Mouse (Mus musculus) heart, adult 18-20 months (tissue): ENCODE measurements at regions not wholly inside any gene's neighbourhood (a gene's known extent, or its start where the extent isn't known, plus 50 kb on each side); places are given as distances from the start of the nearest gene placed in this dataset.
A peak's percentile ranks its signal among the peaks of the same experiment; 100 is the strongest.

Experiments used
- DNase-seq, 2 experiments: peaks; one replicate each; pipeline ENCODE4 v3.0.0; 2021 to 2022; ENCODE audit warnings: mixed read lengths in 1 of 2

DNA sequence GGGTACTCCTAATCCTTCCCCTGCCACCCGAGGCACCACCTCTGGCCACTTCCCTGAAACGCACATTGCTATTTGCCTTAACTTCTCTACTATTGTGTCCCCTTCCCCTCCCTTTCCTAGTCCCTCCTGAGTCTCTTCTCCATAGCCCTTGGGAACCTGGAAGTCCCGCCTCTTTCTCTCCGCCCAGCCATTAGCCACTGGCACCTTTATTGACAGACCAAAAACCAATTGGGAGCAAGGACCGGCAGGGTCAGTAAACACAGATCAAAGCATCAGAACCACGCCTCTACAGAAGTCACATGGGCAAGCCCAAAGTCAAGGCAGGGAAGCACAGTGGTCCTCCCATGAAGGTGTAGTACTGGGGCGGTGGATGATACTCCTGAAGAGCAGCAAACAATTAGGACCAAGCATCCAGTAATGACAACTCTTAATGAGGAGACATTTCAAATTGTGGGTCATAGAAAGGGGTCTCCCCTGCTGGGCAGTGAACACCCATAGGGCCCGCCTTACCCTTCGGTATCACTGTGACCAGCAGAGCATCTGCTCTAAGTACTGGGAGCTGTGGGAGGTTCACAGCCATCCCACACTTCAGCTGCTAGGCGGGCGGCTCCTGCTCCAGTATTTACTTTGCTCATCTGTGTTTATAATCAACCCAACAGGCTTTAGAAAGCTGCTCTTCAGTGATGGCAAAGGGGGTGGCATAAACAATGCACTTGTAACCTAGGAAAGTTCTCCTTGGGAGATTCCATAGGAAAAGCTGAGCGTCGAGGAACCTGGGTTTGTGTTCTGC, 226.5 kb upstream of the Mphosph6 start:
- no peak for DNase-seq

DNA sequence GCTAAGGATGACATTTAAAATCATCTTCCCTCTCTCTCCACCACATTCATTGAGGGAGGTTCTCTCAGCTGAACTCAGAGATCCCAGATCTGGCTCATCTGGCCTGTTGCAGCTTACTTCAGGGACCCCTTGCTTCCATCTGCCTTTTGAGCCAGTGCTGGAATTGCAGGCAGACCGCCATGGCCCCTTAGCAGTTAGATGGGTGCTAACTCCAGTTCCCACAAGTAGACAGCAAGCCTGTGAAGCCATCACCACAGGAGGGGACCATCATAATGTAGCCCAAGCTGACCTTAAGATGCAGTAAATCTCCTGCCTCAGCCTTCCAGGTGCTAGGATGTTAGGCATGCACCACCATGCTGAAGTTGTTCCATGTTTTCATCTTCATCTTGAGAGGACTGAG, 221.7 kb upstream of the Mphosph6 start:
- DNase-seq = no peak

DNA sequence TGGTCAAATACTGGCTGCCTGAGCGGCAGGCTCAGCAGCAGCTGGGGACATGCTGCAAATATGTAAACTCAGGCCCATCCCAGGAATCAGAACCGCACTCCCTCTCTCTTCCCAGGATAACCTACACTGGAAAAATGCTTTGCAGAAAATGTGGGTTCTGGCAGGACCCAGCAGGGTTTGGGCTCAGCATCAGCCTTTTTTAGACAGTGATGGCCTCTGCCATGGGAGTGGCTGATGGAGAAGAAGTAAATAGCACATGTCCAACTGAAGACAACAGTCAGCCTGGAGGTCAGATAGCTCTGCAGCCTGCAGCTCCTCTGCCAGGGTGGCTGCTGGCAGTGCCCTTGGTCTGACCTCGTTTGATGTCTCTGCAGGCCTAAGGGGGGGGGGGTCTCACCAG, 220.2 kb upstream of the Mphosph6 start:
- DNase-seq = no peak

DNA sequence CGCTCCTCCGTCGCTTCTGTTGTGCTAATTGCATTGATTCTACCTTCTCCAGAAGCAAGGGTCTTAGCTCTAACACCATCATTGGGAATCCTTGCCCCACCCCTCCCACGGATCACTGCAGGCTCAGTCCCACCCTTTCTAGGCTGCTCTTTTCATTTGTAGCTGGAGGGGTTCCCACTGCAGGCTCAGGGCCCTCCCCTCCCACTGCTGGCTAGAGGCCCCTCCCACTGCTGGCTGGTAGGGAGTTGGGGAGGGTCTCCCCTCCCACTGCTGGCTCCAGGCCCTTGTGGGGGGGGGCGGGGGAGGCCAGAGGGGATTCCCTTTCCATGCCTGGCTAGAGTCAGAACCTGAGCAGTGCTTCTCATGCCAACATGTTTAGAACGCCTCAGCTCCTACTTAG, 215.5 kb upstream of the Mphosph6 start:
- no peak for DNase-seq

DNA sequence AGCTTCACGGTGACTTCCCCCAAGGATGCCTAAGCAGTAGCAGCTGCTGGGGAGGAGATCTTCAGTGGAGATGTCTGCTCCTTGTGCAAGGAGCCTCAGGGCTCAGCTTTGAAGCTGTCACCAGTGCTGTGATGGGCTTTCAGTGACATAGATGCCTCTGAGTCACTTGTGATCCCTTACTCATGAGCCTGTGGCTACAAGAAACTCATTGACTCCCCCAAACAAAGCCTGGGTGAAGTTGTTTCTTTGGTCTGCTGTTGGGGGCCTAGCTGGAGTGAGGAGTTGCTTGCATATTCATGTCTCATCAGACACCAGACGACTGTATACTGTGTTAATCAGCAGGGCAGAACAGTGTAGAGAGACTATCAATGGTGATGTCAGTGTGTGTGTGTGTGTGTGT, 203.4 kb upstream of the Mphosph6 start:
- DNase-seq = no peak

DNA sequence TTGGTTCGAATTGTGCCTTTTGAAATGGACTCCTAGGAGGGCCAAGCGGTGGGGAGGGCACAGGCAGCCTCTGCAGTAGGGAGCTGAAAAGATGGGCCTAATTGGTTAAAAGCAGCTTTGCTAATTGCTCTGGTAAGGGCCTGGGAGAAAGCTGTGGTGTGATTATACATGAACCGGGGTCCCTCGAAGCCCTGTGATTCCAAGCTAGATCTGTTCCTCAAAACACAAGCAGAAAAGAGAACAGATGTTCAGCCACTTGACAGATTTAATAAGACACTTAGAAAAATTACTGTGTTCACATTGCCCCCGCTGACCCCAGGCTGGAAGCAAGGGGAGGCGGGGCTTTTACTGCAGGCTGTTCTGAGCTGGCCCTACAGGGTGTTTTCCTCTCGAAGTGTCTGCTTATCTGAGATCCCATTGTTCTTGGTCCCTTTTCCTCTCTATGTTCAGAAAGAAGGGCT, 202.7 kb upstream of the Mphosph6 start:
- DNase-seq = no peak

DNA sequence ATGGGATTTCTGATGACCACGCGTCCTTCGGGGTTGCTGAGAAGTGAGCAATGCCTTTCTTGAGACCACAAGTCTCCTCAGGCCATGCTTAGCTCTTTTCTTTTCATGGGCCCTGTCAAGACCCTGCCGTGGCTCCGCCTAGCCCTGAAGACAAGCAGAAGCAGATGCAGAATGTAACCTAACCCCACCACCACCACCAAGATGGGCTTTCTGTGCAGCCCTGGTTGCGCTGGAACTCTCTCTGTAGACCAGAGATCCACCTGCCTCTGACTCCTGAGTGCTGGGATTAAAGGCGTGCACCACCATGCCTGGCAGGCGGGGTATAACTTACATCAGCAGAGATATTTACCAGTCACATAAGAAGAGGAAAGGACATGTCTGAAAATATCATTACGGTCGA, 199.4 kb upstream of the Mphosph6 start:
- no peak for DNase-seq

DNA sequence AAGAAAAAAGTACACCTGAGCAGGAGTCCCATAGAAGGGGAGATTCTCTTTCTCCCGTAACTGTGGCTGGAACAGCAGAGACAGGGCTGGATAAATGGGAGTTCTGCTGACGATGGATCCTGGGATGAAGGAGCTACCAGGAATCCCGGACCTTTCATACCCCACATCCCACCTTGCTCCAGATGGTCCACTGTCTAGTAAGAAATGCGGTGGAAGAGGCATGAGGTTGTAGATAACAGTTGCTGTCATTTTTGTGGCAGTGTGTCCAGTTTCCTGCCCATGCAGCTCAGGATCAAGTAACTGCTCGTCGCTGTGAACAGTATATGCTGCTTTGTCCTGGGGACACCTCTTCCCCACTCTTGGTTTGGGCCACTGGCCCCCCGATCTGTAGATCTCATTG, 190.1 kb upstream of the Mphosph6 start:
- DNase-seq = no peak

DNA sequence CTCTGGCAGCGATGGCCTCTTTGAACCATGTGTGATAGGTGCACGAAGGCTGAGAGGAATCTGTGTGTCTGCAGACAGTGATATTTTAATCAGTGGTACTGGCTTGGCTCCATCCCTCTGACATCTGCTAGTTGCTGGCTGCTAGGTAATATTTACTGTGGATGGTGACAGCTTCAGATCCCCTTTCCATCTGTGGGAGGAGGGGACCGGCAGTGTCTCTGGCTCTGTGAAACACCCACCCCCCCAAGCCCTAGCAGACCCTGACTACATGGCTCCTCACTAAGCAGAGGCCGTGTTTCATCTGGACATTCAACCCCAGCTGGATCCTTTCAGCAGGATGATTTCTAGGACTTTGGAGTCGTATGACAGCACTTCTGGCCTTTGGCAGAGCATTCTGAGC, 187.0 kb upstream of the Mphosph6 start:
- DNase-seq = no peak

DNA sequence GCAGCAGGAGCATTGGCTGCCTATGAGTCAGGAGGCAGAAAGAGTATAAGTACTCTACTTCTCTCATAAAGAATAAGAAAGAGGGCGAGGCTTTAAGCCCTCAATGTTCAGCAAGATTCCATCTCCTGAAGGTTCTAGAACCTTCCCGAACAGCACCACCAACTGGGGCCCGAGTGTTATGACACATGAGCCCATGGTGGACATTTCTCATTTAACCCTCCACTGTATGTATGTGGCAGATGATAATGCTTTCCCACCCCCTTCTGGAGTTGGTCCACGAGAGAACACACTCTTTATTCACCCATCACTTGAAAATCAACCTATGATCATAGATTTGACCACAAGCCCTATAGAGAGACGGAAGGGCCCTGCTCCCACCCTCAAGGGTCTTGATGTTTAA, 166.6 kb upstream of the Mphosph6 start:
- no peak for DNase-seq

DNA sequence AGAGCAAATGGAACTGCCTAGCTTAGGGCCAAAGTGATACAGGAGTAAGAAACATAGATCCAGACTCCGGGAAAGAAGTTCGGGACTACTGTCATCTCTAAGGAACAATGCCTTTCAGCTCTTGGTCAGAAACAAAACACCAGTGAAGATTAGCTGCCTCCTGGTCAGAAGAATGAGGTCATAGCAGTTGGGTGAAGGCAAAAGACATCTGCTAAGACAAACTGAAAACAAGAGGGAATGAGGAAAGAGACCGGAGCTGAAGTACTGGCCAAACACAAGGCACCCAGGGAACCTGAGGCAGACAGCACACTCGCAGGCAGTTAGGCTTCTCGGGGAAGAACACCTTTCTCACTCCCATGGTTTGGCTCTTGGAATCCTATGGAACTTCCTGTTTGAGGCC, 164.8 kb upstream of the Mphosph6 start:
- DNase-seq = no peak

DNA sequence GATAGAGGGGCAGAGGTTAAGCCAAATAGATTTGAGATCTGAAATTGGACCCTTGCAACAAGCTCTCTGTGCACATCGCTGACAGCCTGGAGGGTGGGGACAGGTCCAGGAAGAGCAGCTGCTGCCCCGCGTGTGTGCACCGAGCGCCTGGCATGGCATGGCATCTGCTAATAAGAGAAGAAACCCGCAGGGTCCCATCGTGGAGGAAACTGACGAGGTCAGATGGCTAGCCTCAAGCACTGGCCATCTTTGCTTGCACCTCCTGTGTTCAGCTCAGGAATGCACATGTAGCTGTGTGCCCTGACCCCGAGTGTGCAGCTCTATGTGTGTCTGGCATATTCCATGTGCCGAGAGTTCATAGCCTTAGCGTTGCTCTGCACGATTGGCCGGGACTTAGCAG, 161.7 kb upstream of the Mphosph6 start:
- no peak for DNase-seq

DNA sequence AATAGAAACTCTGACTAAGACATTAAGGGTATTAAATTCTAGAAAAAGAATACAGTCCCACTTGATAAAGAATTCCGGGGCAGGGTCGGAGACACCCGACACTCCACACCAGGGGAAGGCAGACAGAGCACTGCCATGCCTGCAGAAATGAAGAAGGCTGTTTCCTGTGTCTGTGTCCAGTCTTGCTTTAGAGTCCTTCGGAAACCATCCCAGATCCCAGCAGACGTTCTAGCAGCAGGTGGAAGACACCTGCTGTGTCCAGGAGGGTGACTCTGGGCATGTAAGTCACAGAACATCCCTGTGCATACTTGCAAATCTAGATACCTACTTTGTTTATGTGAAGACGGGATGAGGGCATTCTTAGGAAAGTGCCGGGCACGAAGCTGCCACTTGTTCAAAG, 160.9 kb upstream of the Mphosph6 start:
- DNase-seq = no peak

DNA sequence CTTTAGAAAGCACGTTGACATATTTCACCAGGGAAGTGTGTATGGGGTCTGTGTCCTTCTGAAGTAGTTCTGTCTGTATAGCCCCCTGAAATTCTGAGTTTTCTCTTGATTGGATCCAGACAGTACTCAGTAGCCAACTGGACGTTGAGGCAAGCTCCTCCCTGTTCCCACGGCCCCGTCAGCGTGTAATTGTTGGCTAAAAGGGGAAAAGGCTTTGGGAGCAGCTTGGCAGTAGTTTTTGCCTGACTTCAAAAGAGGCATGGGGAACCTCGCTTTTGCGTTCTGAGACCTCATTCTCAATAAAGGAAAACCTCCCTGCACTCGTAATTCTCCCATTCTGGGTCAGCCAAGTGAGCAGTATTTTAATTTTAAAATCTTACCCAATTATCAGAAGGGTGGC, 157.8 kb upstream of the Mphosph6 start:
- no peak for DNase-seq

DNA sequence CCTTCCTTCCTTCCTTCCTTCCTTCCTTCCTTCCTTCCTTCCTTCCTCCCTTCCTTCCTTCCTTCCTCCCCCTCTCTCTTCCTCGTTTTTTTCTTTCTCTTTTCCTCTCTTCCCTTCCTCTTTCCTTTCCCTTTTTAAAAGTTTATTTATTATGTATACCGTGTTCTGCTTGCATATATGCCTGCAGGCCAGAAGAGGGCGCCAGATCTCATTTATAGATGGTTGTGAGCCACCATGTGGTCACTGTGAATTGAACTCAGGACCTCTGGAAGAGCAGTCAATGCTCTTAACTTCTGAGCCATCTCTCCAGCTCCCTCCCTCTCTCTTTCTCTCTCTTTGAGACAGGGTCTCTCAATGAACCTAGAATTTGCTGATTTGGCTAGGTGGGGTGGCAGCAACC, 157.2 kb upstream of the Mphosph6 start:
- DNase-seq = no peak

DNA sequence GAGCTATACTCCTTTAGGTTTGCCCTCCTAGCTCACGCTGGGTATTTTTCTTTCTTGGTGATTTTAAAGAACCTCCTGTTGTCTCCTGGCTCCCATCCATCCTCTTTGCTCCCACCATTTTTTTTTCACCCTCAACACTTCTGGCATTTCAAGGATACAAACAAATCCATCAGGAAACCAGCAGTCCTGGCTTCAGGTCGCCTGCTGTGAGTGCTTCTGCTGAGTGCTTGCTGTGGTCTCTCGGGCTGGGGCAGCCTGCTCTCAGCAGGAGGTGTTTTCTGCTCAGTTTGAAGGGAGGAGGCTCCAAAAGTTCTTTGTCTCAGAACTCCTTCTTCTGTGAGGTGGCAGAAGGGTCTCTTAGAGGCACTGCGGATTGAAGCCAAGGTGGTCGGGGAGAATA, 149.9 kb upstream of the Mphosph6 start:
- no peak for DNase-seq

DNA sequence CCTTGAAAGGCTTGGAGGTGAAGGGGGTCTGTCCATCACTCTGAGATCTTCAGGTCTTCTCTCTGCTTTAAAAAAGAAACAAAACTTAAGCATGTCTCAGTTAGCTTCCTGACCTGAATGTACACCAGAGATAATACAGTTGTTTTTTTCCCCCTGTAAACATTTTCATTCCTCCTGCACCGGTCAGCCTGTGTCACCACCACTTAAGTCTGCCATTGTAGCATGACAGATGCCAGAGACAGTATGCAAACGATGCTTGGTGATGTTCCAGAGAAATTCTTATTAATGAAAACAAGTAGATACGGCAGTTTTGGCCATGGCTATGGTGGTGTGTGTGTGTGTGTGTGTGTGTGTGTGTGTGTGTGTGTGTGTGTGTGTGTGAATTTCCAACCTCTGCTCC, 144.8 kb upstream of the Mphosph6 start:
- DNase-seq = no peak

DNA sequence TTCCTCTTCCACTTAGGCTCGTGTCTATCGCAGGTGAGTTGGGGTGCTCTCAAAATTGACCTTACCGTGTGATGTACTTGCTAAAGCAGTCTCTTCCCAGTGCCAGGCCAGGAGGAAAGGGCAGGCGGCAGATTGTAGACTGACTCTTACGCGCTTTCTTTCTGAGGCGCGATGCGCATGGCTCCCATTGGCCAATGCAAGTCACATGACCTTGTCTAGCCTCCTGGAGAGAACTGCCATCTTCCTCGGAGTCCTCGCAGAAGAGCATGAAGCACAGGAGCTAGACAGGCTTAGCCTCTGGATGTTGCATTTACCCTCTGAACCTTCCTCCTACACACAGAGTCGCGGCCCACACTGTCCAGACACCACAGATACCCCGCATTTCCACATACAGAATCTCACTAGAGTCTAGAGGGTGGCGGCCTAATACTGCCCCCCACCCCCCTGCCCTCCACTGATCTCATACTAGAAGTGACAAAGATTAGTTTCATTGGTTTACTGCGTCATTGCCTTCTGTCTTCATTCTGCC, 132.9 kb upstream of the Mphosph6 start:
- peak in 1 of 2 experiments; percentile 7 for DNase-seq

DNA sequence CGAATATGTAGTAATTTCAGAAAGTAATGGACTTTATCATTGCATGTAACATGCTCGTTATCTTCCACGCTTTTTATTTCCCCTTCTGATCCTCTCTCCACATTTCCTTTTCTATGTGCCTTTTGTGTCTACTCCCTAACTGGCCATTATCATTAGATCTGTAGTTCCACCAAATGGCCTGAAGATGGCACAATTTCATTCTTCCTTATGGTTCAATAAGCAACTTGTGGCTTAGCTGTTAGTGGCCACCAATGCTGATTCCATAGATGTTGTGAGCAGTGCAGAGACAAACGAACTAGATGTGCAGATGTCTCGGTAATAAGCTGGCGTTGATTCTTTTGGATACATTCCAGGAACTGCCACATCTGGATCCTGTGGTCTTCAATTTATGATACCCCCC, 128.9 kb upstream of the Mphosph6 start:
- peak in 1 of 2 experiments; percentile 21 for DNase-seq

DNA sequence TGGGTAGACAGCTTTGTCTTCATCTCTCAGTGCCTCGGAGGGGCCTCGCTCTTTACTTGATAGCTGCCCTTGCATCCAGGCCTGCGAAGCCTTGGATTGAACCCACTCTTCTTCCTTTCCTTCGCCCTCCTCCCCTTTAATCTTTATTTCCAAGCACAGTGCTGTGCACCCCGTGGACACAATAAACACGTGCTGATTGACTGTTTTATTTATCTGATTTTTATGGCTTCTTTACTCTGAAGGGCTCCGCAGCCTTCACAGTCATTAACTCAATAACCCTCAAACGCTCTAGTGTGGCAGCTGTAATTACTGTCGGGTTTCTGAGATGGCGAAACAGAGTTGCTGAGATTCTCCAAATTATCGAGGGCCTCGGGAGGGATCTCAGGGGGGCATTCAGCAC, 127.9 kb upstream of the Mphosph6 start:
- DNase-seq = no peak

DNA sequence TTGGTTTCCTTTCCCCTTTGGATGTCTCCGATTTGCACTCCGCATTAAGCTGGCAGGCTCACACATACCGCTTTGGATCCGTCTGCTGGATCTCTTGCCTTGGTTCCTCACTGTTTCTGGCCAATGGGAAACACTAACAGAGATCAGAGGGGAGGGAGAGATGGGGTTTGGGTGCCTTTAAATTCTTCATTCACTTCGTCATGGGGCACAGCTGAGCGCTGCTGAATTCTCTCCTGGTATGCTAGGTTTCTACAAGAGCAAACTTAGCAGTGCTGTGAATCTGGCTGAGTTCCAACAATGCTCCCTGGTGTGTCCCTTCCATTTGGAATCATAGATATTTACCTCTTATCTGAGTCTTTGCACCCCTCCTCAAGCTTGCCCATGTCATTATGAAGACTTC, 121.6 kb upstream of the Mphosph6 start:
- no peak for DNase-seq

DNA sequence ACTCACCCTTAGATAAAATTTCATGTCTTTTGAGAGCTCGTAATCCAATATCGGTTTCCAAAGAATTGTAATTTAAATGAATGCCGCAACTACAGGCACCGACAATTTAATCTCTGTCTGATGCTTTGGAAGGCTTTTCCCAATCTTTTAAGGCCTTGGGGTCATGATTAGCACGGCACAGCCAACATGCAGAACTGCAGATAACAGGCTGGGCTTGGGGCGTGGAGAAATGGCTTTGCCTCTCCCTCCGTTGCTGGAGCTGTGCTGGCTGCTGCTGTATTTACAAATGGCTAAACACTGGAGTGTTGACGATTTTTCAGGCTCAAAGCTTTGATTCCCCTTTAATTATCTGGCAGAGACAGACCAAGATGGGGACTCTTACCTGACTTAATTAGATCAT, 101.3 kb upstream of the Mphosph6 start:
- no peak for DNase-seq

DNA sequence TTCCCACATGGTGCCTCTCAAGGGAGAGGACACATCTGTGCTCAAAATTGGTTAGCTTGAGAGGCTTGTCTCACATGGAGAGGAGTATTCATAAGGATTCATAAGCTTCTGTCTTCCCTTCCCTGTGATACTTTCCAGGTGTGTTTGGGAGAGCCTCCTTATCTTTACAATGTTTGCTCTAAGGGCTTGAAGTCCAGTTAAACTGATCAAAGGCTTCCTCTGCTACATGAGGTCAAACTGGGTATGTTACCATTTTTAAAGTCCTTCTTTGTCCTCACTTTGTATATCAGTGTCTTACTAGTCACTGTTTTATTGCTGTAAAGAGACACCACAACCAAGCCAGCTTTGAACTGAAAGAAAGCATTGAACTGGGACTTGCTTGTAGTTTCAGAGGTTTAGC, 98.1 kb upstream of the Mphosph6 start:
- DNase-seq = no peak

DNA sequence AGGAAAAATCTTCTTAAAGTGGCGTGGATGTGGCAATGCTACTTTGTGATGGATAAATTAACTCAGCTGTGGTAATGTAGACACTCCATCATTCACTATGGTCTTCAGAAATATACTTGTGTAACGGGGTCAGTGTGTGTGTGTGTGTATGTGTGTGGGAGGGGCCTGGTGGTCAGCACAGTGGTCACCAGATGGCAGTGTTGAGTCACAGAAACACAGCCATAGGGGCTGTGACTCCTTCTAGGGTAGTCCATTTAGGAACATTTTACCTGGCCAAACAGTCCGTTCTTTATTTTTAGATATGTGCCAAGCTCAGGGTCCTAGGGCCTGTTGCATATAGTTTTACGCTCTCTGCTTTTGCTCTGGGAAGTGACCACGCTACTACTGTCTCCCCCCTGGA, 96.3 kb upstream of the Mphosph6 start:
- DNase-seq = peak; percentile 11 to 44

DNA sequence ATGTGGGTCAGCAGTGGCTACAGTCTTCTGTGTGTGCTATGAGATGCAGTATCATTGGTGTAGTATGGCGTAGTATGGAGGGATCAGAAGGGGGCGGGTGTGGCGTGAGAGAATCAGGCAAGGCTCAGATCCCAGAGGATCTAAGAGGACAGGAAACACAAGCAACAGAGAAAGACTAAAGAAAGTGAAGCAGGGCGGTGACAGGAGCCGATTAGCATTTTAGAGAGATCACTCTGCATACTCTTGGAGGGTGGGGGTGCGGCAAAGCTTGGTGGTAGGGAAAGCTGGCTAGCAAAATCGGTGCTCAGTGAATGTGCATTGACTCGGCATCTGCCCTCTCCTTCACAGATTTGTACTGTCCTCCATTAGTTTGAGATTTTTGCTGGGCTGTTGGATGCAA, 93.1 kb upstream of the Mphosph6 start:
- no peak for DNase-seq
